ENCODE assay signal across 7 mouse cellular contexts in genomic region chr1:87186261-87187036, GRCm38 (mm10). TPM values are rescaled to one million over a fixed set of nuclear protein-coding genes. Genes with fewer than 3 reads are reported as not detected.
DNase-seq lines count a peak whose midpoint lies in the region; ATAC-seq lines count a peak whose summit lies in the region.

No protein-coding gene starts in this region.

- DNase-seq in kidney, postnatal 4 days, result peak; percentile 31 to 42
- DNase-seq in kidney, postnatal 14 days, result no peak
- peak; percentile 60 for DNase-seq in embryo, embryonic 11 days
- DNase-seq in midbrain, embryonic 14.5 days, result peak; percentile 45
- DNase-seq in adrenal gland, postnatal 36 days, result no peak
- DNase-seq in left cerebral cortex, adult 9 months (ENCODE audit: low spot score in 2 of 2), result no peak

- no peaks in the 10 kb centered on the region for H3K9me3 ChIP-seq in hindbrain, embryonic 13.5 days
- no peaks in the 10 kb centered on the region for H3K9me3 ChIP-seq in midbrain, embryonic 14.5 days (ENCODE audit: control insufficient read depth, low read length)

- peak overlapping the region; percentile 68 for H3K9ac ChIP-seq in hindbrain, embryonic 13.5 days
- peak overlapping the region; percentile 39 for H3K9ac ChIP-seq in midbrain, embryonic 14.5 days (replicated peaks; ENCODE audit: low read length)

- no peaks in the 10 kb centered on the region for H3K36me3 ChIP-seq in hindbrain, embryonic 13.5 days
- no peaks in the 10 kb centered on the region for H3K36me3 ChIP-seq in midbrain, embryonic 14.5 days (ENCODE audit: control insufficient read depth, insufficient read depth, low read length)

- ATAC-seq in hindbrain, embryonic 13.5 days (ENCODE audit: low FRiP score), result peak; percentile 53
- ATAC-seq in midbrain, embryonic 14.5 days (ENCODE audit: low FRiP score, low TSS enrichment), result peak; percentile 49; the same call in 1 of the 2 replicates

- H3K27ac ChIP-seq in hindbrain, embryonic 13.5 days, result no peak overlapping the region
- H3K27ac ChIP-seq in midbrain, embryonic 14.5 days (replicated peaks; ENCODE audit: low read depth, low read length), result no peak overlapping the region

- H3K27me3 ChIP-seq in hindbrain, embryonic 13.5 days, result peaks cover 83% of the 10 kb centered on the region
- peaks cover 33% of the 10 kb centered on the region for H3K27me3 ChIP-seq in midbrain, embryonic 14.5 days (ENCODE audit: control insufficient read depth, insufficient read depth, low read length)

- H3K4me1 ChIP-seq in hindbrain, embryonic 13.5 days (replicated peaks), result peaks cover 24% of the 10 kb centered on the region
- peaks cover 3% of the 10 kb centered on the region; the same call in 1 of the 2 replicates for H3K4me1 ChIP-seq in midbrain, embryonic 14.5 days (ENCODE audit: control insufficient read depth, insufficient read depth, low read length)

- peak overlapping the region; percentile 49 for H3K4me3 ChIP-seq in hindbrain, embryonic 13.5 days
- H3K4me3 ChIP-seq in midbrain, embryonic 14.5 days (replicated peaks; ENCODE audit: low read depth, low read length), result peak overlapping the region; percentile 46

- 2% methylated on average over 50 of the region's 54 CpGs for WGBS in hindbrain, embryonic 13.5 days
- WGBS in midbrain, embryonic 14.5 days, result 1% methylated on average over 54 of the region's 54 CpGs

- peak overlapping the region; percentile 87 for H3K4me2 ChIP-seq in hindbrain, embryonic 13.5 days
- peak overlapping the region; percentile 76 for H3K4me2 ChIP-seq in midbrain, embryonic 14.5 days (ENCODE audit: low read length)

RNA-seq across cellular contexts. Expression of gene Prss56, which starts 3.3 kb away (rescaled TPM):
- 6.8 and 9.0 TPM in 2 replicates for polyA plus RNA-seq in hindbrain, embryonic 13.5 days (2015; fragmentation: Nextera tagmentation; extraction: Ambion mirVana)
- polyA plus RNA-seq in midbrain, embryonic 14.5 days (2014; fragmentation: Nextera tagmentation; extraction: Ambion mirVana), result 0.32 TPM in 1 of 2 replicates, not detected in the other
- not detected for total RNA-seq in adrenal gland, postnatal 36 days (2021)

RNA-seq across cellular contexts. Expression of gene Chrnd, which starts 4.0 kb away (rescaled TPM):
- 0.05 TPM in 1 of 2 replicates, not detected in the other for polyA plus RNA-seq in hindbrain, embryonic 13.5 days (2015; fragmentation: Nextera tagmentation; extraction: Ambion mirVana)
- polyA plus RNA-seq in midbrain, embryonic 14.5 days (2014; fragmentation: Nextera tagmentation; extraction: Ambion mirVana), result not detected in 2 replicates
- not detected for total RNA-seq in adrenal gland, postnatal 36 days (2021)

RNA-seq across cellular contexts. Expression of gene Chrng, which starts 18.0 kb away (rescaled TPM):
- 0.35 and 0.58 TPM in 2 replicates for polyA plus RNA-seq in hindbrain, embryonic 13.5 days (2015; fragmentation: Nextera tagmentation; extraction: Ambion mirVana)
- not detected in 2 replicates for polyA plus RNA-seq in midbrain, embryonic 14.5 days (2014; fragmentation: Nextera tagmentation; extraction: Ambion mirVana)
- total RNA-seq in adrenal gland, postnatal 36 days (2021), result not detected

RNA-seq across cellular contexts. Expression of gene Eif4e2, which starts 27.3 kb away (rescaled TPM):
- 105 and 106 TPM in 2 replicates for polyA plus RNA-seq in hindbrain, embryonic 13.5 days (2015; fragmentation: Nextera tagmentation; extraction: Ambion mirVana)
- polyA plus RNA-seq in midbrain, embryonic 14.5 days (2014; fragmentation: Nextera tagmentation; extraction: Ambion mirVana), result 53.5 and 75.5 TPM in 2 replicates
- 10 to 100 TPM; 86.8 to 90.0 TPM for total RNA-seq in adrenal gland, postnatal 36 days (2021)

RNA-seq across cellular contexts. Expression of gene Ecel1, which starts 30.1 kb away (rescaled TPM):
- 33.1 and 35.5 TPM in 2 replicates for polyA plus RNA-seq in hindbrain, embryonic 13.5 days (2015; fragmentation: Nextera tagmentation; extraction: Ambion mirVana)
- 5.1 and 5.3 TPM in 2 replicates for polyA plus RNA-seq in midbrain, embryonic 14.5 days (2014; fragmentation: Nextera tagmentation; extraction: Ambion mirVana)
- total RNA-seq in adrenal gland, postnatal 36 days (2021), result 1 to 10 TPM in 1 of 2 experiments, under 1 TPM in 1; 0.30 to 1.2 TPM

Comparison
In these comparisons a context has a peak if more than half of its experiments do, and no peak if none do; other contexts are left out.
1. DNase-seq: peak in kidney, postnatal 4 days (2 of 2), embryo, embryonic 11 days (single experiment) and midbrain, embryonic 14.5 days (single experiment); none in kidney, postnatal 14 days (single experiment), adrenal gland, postnatal 36 days (0 of 2) and left cerebral cortex, adult 9 months (0 of 2).